Mouse (Mus musculus) ES-E14 (cell line): ENCODE data around the gene Cib1. TPM values are rescaled to one million over a fixed set of nuclear protein-coding genes. Genes with fewer than 3 reads are reported as not detected.

ENCODE experiments used
- DNase-seq: peaks from one replicate; pipeline ENCODE4 v3.0.0-alpha.2; 2013; ENCODE audit warnings: low read depth, low spot score
- H3K27ac ChIP-seq: 2 replicates; pipeline ENCODE4 v1.5.1; 2012; ENCODE audit warnings: low read depth, mild to moderate bottlenecking, low read length, moderate library complexity, mixed read lengths; ENCODE audit not compliant: poor library complexity, insufficient read depth, severe bottlenecking
- H3K36me3 ChIP-seq: 2 replicates; pipeline ENCODE4 v1.6.1; 2012; ENCODE audit warnings: mild to moderate bottlenecking, low read length, moderate library complexity, mixed read lengths; ENCODE audit not compliant: control insufficient read depth, poor library complexity, insufficient read depth, severe bottlenecking
- H3K4me1 ChIP-seq, 2 experiments: fragments of 150-350 bp in 1 of 2; sonication (generic) in 1 of 2; 2 replicates each; pipeline ENCODE4 v1.6.1; 2012; ENCODE audit warnings: low read length in 2 of 2, mild to moderate bottlenecking in 1 of 2, mixed read lengths in 1 of 2; ENCODE audit not compliant: control insufficient read depth in 2 of 2, insufficient read depth in 2 of 2, poor library complexity in 1 of 2
- H3K4me3 ChIP-seq, 2 experiments: fragments of 150-350 bp in 1 of 2; sonication (generic) in 1 of 2; 2 replicates each; pipeline ENCODE4 v1.5.1; 2012; ENCODE audit warnings: low read length in 2 of 2, low read depth in 1 of 2, mild to moderate bottlenecking in 1 of 2, mixed read lengths in 1 of 2; ENCODE audit not compliant: insufficient read depth in 1 of 2, poor library complexity in 1 of 2, severe bottlenecking in 1 of 2
- H3K9ac ChIP-seq: 2 replicates; pipeline ENCODE4 v1.6.1; 2012; ENCODE audit warnings: low read depth, mild to moderate bottlenecking, low read length, mixed read lengths; ENCODE audit not compliant: poor library complexity, insufficient read depth, severe bottlenecking
- H3K9me3 ChIP-seq: fragments of 150-350 bp; sonication (generic); 2 replicates; pipeline ENCODE4 v1.6.1; 2012; ENCODE audit warnings: low read depth, mild to moderate bottlenecking, low read length; ENCODE audit not compliant: control insufficient read depth, insufficient read depth
- CHD2 ChIP-seq: IDR thresholded peaks from 2 replicates; pipeline ENCODE4 v1.6.1; 2014; ENCODE audit warnings: mild to moderate bottlenecking, low read depth, low read length, inconsistent platforms
- HCFC1 ChIP-seq: IDR thresholded peaks from 2 replicates; pipeline ENCODE4 v1.6.1; 2012; ENCODE audit warnings: low read length, inconsistent platforms, borderline replicate concordance; ENCODE audit not compliant: insufficient read depth
- MAFK ChIP-seq: IDR thresholded peaks from 2 replicates; pipeline ENCODE4 v1.6.1; 2014; ENCODE audit warnings: mild to moderate bottlenecking, low read depth, low read length, inconsistent platforms; ENCODE audit not compliant: insufficient read depth
- ZC3H11A ChIP-seq: IDR thresholded peaks from 2 replicates; pipeline ENCODE4 v1.6.1; 2012; ENCODE audit warnings: low read depth, mild to moderate bottlenecking, inconsistent platforms, low read length, borderline replicate concordance
- ZNF384 ChIP-seq: IDR thresholded peaks from 2 replicates; pipeline ENCODE4 v1.6.1; 2012; ENCODE audit warnings: low read depth, low read length, inconsistent platforms
- in situ Hi-C, 2 experiments: fragments of 600-800 bp; cut with MboI; formaldehyde crosslinking; loops; one replicate each; pipeline ENCODE4 v1.15.1; 2025; ENCODE audit warnings: low sequenced_read_pairs in 2 of 2, inconsistent platforms in 1 of 2; ENCODE audit not compliant: unreplicated experiment in 2 of 2
- total RNA-seq: library from RNA; depleted of rRNA; stranded (reverse); fragments of 300-350 nt; gene quantifications from 2 replicates; pipeline ENCODE4 v1.2.3, GENCODE M21; 2012

The Cib1 gene
- total RNA-seq, 1 experiment = 59.7 TPM

GRCm38 (mm10) chr7:80246148-80246721, 13.6 kb upstream of the Cib1 start, which contains the start of gene Ttll13:
TSS of gene Ttll13 (plus strand) at chr7:80246376.
- Histone ChIP-seq H3K4me3 (peak within 1 kb of the TSS; percentile 69 to 91), H3K9me3 (no peaks in the 10 kb centered on the region), H3K9ac (peak within 1 kb of the TSS; percentile 71), H3K27ac (no peak within 1 kb of the TSS), H3K36me3 (0 out of 2 replicates have a peak, but pooled peaks cover under 1% of the 10 kb centered on the region), H3K4me1 (peaks cover 4 to 12% of the 10 kb centered on the region in 2 experiments; a peak in 3 of 4 replicates)
- TF ChIP-seq HCFC1 (peak; percentile 91), CHD2 (peak; percentile 35; the same call in 1 of the 2 replicates), MAFK (no peak), ZNF384 (no peak), ZC3H11A (no peak)
- peak; percentile 96 for DNase-seq
- in situ Hi-C loops = no loop called here

- no peak for DNase-seq
- 0 out of 2 replicates have a peak, but pooled peaks cover 5% of the 10 kb centered on the region for H3K36me3 ChIP-seq
- no peak for TF ChIP-seq HCFC1
- in situ Hi-C loops = no loop called here
- H3K9me3 ChIP-seq = no peaks in the 10 kb centered on the region
- H3K27ac ChIP-seq = no peak overlapping the region
- H3K4me3 ChIP-seq = no peak overlapping the region
- H3K4me1 ChIP-seq = peaks cover 3 to 4% of the 10 kb centered on the region in 2 experiments; a peak in 3 of 4 replicates
- H3K9ac ChIP-seq = no peak overlapping the region
These were observed 12.2 kb upstream of the Cib1 start for GRCm38 (mm10) chr7:80244851-80245250.

- Histone ChIP-seq H3K27ac (no peak overlapping the region), H3K4me1 (peaks cover 4 to 6% of the 10 kb centered on the region in 2 experiments; a peak in 3 of 4 replicates), H3K36me3 (peaks cover 13% of the 10 kb centered on the region; the same call in 1 of the 2 replicates), H3K9me3 (no peaks in the 10 kb centered on the region), H3K4me3 (no peak overlapping the region), H3K9ac (no peak overlapping the region)
- no peak for DNase-seq
- in situ Hi-C loops = no loop called here
- TF ChIP-seq ZC3H11A = no peak
- no peak for TF ChIP-seq MAFK
- no peak for TF ChIP-seq ZNF384
- no peak for TF ChIP-seq CHD2
- TF ChIP-seq HCFC1 = no peak
These were observed 9.0 kb upstream of the Cib1 start for GRCm38 (mm10) chr7:80241661-80242060.

GRCm38 (mm10) chr7:80238542-80238941, 5.9 kb upstream of the Cib1 start:
- H3K27ac ChIP-seq = no peak overlapping the region
- no peak overlapping the region; the same call in 1 of the 2 replicates for H3K9ac ChIP-seq
- peaks cover 13% of the 10 kb centered on the region; the same call in 1 of the 2 replicates for H3K36me3 ChIP-seq
- in situ Hi-C loops = no loop called here
- DNase-seq = no peak
- H3K9me3 ChIP-seq = no peaks in the 10 kb centered on the region
- TF ChIP-seq ZC3H11A (no peak), CHD2 (no peak), HCFC1 (no peak), ZNF384 (no peak), MAFK (no peak)
- H3K4me3 ChIP-seq = peak overlapping the region; percentile 38 to 44; a peak in 2 of 4 replicates
- H3K4me1 ChIP-seq = peaks cover 4 to 5% of the 10 kb centered on the region in 2 experiments; a peak in 3 of 4 replicates
